Mouse (Mus musculus) adipose tissue, adult 10 weeks (tissue): ENCODE results near the gene Mgst2. TPM values are rescaled to one million over a fixed set of nuclear protein-coding genes. Genes with fewer than 3 reads are reported as not detected.

Source experiments
- polyA plus RNA-seq: library from polyadenylated mRNA; stranded (reverse); fragments of 350-450 nt; fragmentation: Illumina TruSeq; extraction: RNeasy Lipid Tissue Mini Kit (QIAGEN cat#74804); gene quantifications from one replicate; pipeline ENCODE4 v1.2.3, GENCODE M21; 2014; ENCODE audit warnings: low read depth, low replicate concordance

Gene Mgst2
- polyA plus RNA-seq = 16.4 TPM

DNA sequence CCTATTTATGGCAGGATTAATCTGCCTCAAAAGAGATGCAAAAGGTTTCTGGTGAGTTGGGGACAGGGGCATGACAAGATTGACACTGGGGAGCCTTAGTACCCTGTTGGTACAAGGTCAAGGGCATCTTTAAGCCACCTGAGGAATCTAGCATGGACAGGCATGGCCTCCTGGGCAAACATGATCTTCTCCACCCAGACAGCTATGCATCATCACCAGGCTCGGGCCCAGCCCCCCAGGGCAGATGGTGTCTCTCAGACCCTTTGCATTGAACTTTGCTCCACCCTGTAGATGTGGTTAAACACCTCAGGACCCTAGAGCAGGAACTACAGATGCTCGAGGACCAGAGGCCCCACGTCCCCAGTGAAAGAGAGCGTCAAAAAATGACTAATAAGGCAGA, at the start of gene Mgst2:
Gene Mgst2, plus strand, starts transcription at position 301 of the 400 bp plus-strand sequence.

Other genes starting within 250 kb of the Mgst2 start
- 18.1 TPM for gene Naa15, start 245.2 kb upstream of the Mgst2 start, polyA plus RNA-seq
- 11.5 TPM for gene Rab33b, start 176.4 kb upstream of the Mgst2 start, polyA plus RNA-seq
- gene Setd7, start 99.5 kb upstream of the Mgst2 start, polyA plus RNA-seq = 21.2 TPM